21 mouse cellular contexts compared by ENCODE assay signal in the genomic region with DNA sequence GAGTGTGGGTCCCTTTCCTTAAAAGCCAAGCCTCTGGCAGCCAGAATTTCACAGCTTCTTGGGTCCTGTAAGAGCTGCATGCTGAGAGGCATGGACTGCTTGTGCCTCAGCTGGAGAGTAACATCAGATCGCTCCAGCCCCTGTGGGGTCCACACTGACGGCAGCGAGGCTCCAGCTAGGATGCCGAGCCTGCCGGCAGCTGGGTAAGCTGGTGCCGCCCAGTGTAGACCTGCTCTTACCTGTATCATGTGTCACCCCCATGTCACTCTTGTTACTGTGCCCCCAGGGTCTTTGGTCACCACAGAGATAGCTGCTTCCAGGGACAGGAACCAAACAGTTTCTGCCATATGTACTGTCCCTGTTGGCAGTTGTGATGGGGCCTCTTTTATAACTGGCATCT. TPM values are rescaled to one million over a fixed set of nuclear protein-coding genes. Genes with fewer than 3 reads are reported as not detected.
DNase-seq lines count a peak whose midpoint lies in the region; ATAC-seq and TF ChIP-seq lines count a peak whose summit lies in the region.
"Had no signal": no experiment of that assay in that cellular context is flagged by ENCODE, and none has a peak within 500 bp of the region (broad histone marks: within the 10 kb centered on the region; RNA-seq: fewer than 3 reads in every experiment).

No protein-coding gene starts in this region.

- H3K4me1 ChIP-seq in embryonic facial prominence, embryonic 12.5 days = no peaks in the 10 kb centered on the region; the same call in 1 of the 2 replicates
- H3K4me1 ChIP-seq in embryonic facial prominence, embryonic 10.5 days = peaks cover 9% of the 10 kb centered on the region
- peaks cover 7% of the 10 kb centered on the region for H3K4me1 ChIP-seq in testis, adult 2 months (ENCODE audit: control insufficient read depth, insufficient read depth, low read length)

- no peaks in the 10 kb centered on the region for H3K9me3 ChIP-seq in embryonic facial prominence, embryonic 12.5 days
- no peaks in the 10 kb centered on the region for H3K9me3 ChIP-seq in embryonic facial prominence, embryonic 10.5 days
- H3K9me3 ChIP-seq: G1E had no signal

- no peak overlapping the region for H3K9ac ChIP-seq in embryonic facial prominence, embryonic 12.5 days

- peaks cover 46% of the 10 kb centered on the region for H3K36me3 ChIP-seq in embryonic facial prominence, embryonic 12.5 days
- peaks cover 59% of the 10 kb centered on the region for H3K36me3 ChIP-seq in embryonic facial prominence, embryonic 10.5 days (replicated peaks)
- H3K36me3 ChIP-seq in testis, adult 2 months (ENCODE audit: control insufficient read depth, insufficient read depth, low read length) = peaks cover 7% of the 10 kb centered on the region

- TF ChIP-seq POLR2A in testis, adult 2 months (IDR thresholded peaks at IDR 0.05; ENCODE audit: control insufficient read depth, low read depth, low read length) = no peak

- 0 out of 2 replicates have a peak, but pooled peaks cover 5% of the 10 kb centered on the region for H3K27me3 ChIP-seq in embryonic facial prominence, embryonic 12.5 days
- H3K27me3 ChIP-seq in embryonic facial prominence, embryonic 10.5 days (replicated peaks; ENCODE audit: low read depth, poor library complexity, severe bottlenecking) = peaks cover 7% of the 10 kb centered on the region; the same call in 1 of the 2 replicates
- no peaks in the 10 kb centered on the region for H3K27me3 ChIP-seq in testis, adult 2 months (ENCODE audit: control insufficient read depth, insufficient read depth, low read length)
- H3K27me3 ChIP-seq: CH12.LX, Patski had no signal

- DNase-seq in embryonic facial prominence, embryonic 10.5 days (ENCODE audit: low spot score) = no peak
- DNase-seq in heart, adult 11 months = peak; percentile 55
- no peak for DNase-seq in heart, adult 8-10 months (ENCODE audit: low spot score)
- no peak for DNase-seq in testis, postnatal 14 days (ENCODE audit: low spot score)
- DNase-seq: adrenal gland, adult 2 months; adrenal gland, adult 8-10 months; adrenal gland, postnatal 10 days; adrenal gland, postnatal 14 days; adrenal gland, postnatal 25 days; adrenal gland, postnatal 36 days; B cell, adult 2 months; cerebellum, adult 11 months; cerebellum, adult 11-12 months; cerebellum, adult 18-20 months had no signal

- TF ChIP-seq CTCF in testis, adult 2 months (IDR thresholded peaks at IDR 0.05; ENCODE audit: control insufficient read depth, insufficient read depth, insufficient replicate concordance, low read depth, low read length) = no peak

- no peak overlapping the region for H3K4me3 ChIP-seq in embryonic facial prominence, embryonic 12.5 days
- H3K4me3 ChIP-seq in embryonic facial prominence, embryonic 10.5 days = no peak overlapping the region
- H3K4me3 ChIP-seq in testis, adult 2 months (ENCODE audit: control insufficient read depth, low read depth, low read length) = peak overlapping the region; percentile 30

- WGBS in embryonic facial prominence, embryonic 12.5 days = 83% methylated on average over 6 of the region's 6 CpGs
- WGBS in embryonic facial prominence, embryonic 10.5 days = 92% methylated on average over 6 of the region's 6 CpGs

- ATAC-seq in embryonic facial prominence, embryonic 12.5 days (ENCODE audit: insufficient number of reproducible peaks, insufficient read depth, low FRiP score, low TSS enrichment) = 0 out of 2 replicates have a peak, but pooled peaks have one; percentile 52
- ATAC-seq: activated CD4-positive, CD25-positive, alpha-beta regulatory T cell, adult 4 months; CD4-positive, CD25-positive, alpha-beta regulatory T cell, adult 4 months; Patski had no signal

- no peak overlapping the region for H3K27ac ChIP-seq in embryonic facial prominence, embryonic 12.5 days
- no peak overlapping the region for H3K27ac ChIP-seq in embryonic facial prominence, embryonic 10.5 days (replicated peaks)
- H3K27ac ChIP-seq in testis, adult 2 months (ENCODE audit: control insufficient read depth, insufficient read depth, low read depth, low read length) = no peak overlapping the region

- H3K4me2 ChIP-seq in embryonic facial prominence, embryonic 12.5 days (replicated peaks) = no peak overlapping the region

RNA-seq across cellular contexts. Expression of a gene that starts 1.8 kb away (rescaled TPM):
- polyA plus RNA-seq in embryonic facial prominence, embryonic 12.5 days (2016; fragmentation: Nextera tagmentation; extraction: Ambion mirVana) = 0.08 and 0.11 TPM in 2 replicates
- polyA plus RNA-seq in embryonic facial prominence, embryonic 10.5 days (2016; fragmentation: Nextera tagmentation; extraction: Ambion mirVana) = 0.04 and 0.07 TPM in 2 replicates
- under 1 TPM in 3 of 4 experiments, not detected in 1; 0.03 to 0.06 (median 0.05) TPM for total RNA-seq in heart, adult 8-10 months (2022)
- 16.2 and 16.3 TPM in 2 replicates for polyA plus RNA-seq in testis, adult 2 months (2012; rRNA removed)
- polyA plus RNA-seq: activated CD4-positive, CD25-positive, alpha-beta regulatory T cell, adult 4 months; G1E had no signal

Comparison
In these comparisons a context has a peak if more than half of its experiments do, and no peak if none do; other contexts are left out.
1. RNA of a gene that starts 1.8 kb away (polyA plus RNA-seq): 16.2 to 16.3 TPM in testis, adult 2 months; 0.08 to 0.11 TPM in embryonic facial prominence, embryonic 12.5 days and 0.04 to 0.07 TPM in embryonic facial prominence, embryonic 10.5 days; every median in the first group is over 10 times any median in the second.